Mouse (Mus musculus) testis, postnatal 14 days (tissue): ENCODE measurements at regions not wholly inside any gene's neighbourhood (a gene's known extent, or its start where the extent isn't known, plus 50 kb on each side); places are given as distances from the start of the nearest gene placed in this dataset.
"Not testable (repeated sequence)": the region's sequence is repeated elsewhere in the genome, so short reads cannot be mapped to it uniquely, and the experiment has no call there.

ENCODE experiments used
- DNase-seq: peaks from one replicate; pipeline ENCODE4 v3.0.0; 2021; ENCODE audit warnings: low spot score

DNA sequence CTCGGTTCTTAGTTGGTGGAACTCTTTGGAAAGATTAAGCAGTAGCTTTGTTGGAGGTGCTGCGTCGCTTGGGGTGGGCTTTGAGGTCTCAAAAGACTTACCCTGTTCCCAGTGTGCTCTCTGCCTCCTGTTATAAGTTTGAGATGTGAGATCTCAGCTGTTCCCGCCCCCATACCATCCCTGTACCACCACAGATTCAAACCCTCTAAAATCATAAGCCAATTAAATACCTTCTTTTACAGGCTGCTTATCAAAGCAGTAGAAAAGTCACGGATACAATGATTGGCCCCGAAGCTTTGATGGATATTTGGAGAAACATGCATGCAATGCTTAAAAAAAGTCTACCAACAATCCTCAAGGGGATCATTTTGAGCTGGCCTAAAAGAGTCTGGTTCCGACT, 152.6 kb downstream of the Enc1 start:
- no peak for DNase-seq

DNA sequence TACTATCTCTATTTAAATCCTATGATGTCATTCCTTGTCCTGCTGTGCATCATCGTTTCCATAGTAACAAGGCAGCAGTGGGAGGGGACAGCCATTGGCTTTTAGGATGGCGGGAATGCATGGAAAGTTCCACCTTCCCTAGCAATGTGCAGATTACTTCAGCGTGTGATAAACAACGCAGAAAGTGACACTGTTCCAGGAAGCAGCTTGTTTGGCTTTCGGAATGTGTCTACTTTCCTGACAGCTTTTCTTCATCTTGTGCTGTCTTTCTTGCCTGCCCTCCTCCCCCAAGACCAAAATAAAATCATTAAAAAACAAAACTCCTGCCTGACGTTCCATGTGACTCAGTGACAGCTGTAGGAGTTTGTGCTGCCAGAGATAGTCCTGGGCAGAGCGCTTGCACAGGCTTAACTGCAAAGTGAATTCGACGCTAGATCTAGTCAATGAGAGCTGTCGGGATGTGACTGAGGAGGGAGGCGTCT, 149.6 kb downstream of the Enc1 start:
- no peak for DNase-seq

DNA sequence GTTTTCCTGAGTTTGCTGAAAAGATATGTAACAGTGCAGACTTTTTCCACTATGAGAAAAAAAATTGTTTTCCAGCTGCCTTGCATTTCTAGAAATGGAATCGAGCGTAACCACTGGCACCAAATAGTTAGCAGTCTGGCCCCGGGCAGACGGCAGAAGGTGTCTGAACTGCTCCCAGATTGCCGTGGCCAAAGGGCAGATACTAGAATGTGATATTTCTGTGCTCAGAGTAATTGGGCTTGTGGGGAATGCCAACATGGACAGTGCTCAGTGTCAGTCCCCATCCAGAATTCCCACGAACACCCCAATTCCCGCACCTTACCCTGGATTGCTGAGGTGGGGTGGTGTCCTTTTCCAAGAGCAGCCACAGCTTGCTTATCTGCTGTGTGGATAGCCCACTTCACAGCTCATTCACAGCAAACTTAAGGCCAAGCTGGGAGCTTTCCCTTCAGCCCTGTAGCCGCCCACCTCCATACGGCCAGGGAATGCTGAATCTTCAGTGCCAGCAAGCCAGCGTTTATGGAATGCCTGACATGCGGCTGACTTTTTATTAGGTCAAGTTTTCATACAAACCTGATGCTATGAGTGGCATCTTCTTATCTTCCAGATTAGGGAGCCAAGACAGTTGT, 148.1 kb downstream of the Enc1 start:
- no peak for DNase-seq

DNA sequence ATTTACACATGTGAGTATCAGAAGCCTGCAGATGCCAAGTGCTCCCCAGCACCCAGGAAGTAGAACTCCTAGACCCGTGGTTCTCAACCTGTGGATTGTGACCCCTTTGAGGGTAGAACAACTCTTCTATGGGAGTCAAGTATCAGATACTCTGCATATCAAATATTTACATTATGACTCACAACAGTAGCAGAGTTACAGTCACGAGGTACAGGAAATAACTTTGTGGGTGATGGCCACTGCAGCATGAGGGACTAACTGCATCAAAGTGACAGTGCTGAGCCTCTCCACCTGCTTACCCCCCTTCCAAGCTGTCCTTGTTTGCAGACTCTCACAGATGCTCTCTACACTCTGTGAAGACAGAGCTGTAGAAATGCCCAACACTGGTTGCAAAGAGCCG, 145.6 kb downstream of the Enc1 start:
- no peak for DNase-seq

DNA sequence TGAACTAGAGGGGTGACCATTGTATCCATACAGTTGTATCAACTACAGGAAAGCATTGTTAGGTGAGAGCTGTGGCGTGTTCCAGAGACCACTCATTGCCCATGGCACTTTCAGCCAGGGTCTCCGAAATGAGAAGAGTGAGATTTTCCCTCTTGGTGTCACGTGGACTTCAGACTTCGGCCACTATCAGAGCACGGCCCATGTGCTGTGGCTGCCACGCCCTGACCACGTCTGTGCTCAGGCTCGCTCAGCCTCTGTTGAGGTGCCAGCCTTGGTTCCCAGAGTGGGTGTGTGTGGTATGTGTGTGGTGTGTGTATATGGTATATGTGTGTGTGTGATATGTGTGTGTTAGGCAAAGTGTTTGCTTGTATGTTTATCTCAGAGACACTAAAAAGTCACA, 144.6 kb downstream of the Enc1 start:
- DNase-seq = no peak

DNA sequence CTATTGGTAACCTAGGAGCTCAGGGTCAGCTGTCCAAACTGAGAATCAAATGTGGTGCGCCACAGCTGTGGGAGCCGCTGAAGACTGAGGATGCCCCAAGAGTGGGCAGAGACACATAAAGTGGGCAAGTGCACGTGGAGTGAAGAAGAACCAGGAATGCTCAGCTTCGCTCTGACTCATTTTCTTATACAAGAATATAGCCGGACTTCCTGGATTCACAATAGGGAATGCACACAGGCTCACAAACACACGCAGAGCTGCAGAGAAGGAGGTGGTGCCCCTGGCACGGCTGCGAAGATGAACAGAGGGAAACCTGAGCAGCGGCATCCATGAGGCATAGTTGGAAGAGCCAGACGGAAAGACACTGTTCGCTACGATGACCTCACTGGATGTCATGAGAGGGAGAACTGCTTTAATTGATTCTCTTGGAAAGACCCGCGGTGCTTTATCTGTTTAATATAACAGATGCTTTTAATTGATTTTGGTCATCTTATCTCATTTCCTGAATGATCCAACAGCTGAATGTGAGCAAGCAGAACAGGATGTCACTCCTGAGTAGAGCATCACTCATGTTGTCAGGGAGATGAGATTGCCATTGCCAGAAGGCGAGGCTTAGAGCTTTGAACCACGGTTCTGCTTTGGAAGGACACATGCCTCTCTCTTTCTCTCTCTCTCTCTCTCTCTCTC, 143.3 kb downstream of the Enc1 start:
- no peak for DNase-seq

DNA sequence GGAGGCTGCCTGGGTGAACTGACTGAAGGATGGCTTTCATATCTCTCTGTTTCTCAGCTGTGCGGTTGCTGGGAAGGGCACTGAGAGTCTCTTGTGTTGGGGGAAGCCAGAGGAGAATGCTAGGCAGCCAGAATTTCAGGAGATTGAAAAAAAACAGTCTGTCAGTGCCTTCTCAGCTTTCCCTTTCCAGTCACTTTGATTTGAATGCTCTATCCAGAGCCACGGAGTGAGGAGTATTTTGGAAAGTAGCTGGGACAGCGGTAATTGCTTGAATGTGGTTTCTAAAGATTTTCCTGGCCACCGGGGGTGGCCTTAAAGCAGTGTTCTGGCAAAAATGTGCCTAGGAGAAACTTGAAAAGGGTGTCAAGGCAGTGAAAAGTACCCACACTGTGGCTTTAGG, 142.4 kb downstream of the Enc1 start:
- no peak for DNase-seq

DNA sequence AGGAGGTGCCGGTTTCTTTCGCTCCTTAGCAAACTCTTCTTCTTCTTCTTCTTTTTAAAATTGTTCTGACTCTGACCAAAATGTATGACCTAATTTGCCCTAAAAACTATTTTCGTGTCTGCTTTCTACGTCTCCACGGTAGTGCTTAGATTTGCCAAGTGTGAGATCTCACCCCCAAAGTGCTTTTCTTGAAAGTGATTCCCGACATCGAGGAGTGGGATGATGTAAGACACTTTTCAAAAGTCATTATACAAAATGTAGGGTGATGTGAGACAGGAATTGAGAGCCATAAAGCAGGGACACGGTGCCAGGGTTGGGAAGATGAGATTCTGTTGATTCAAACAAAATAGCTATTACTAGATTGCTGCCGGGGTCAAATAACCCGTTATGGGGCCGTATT, 139.5 kb downstream of the Enc1 start:
- DNase-seq = no peak

DNA sequence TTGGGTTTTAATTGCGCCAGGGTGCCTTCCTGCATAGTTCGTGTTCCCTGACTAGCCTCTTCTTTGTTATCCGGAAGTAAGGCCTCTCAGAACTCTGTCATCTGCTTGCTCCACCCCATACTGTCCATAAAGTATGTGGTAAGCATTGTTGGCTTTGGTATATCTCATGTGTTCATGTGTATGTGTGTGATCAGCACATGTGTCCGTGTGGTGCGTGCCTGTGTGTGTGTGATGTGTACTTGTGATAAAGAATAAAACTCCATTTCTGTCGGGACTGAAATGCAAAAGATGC, 135.3 kb downstream of the Enc1 start:
- no peak for DNase-seq

DNA sequence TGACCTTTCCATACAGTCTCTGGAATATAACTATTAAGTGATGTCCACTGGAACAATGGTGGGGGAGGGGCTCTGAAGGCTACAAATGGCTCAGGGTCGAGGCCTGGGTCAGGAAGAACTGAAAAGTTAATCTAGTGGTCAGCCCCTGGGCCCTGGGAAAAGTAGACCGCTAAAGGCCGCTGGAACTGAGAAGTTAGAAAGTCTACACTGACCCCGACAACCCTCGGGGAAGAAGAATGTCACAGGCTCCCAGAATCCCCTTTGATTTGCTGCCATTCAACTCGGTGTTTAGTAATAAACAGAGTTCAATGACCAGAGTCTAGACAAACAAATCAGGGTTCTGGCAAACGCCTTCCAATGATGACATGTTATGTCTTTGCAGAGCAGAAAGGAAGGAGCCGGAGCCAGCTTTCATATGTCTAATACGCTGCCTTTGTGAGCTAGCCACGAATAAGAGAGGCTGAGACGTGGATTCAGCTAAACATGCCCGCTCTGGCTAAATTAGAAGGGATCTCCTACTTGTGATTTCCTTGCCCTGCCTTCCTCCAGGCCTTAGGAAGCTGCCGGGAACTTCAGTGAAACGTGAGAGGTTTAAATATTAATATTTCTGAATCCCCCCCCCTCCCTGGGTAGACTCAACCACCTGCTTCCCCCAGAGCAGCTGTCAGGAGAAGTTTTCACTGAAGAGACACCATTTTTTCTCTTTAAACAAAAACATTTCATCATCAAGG, 134.8 kb downstream of the Enc1 start:
- no peak for DNase-seq

DNA sequence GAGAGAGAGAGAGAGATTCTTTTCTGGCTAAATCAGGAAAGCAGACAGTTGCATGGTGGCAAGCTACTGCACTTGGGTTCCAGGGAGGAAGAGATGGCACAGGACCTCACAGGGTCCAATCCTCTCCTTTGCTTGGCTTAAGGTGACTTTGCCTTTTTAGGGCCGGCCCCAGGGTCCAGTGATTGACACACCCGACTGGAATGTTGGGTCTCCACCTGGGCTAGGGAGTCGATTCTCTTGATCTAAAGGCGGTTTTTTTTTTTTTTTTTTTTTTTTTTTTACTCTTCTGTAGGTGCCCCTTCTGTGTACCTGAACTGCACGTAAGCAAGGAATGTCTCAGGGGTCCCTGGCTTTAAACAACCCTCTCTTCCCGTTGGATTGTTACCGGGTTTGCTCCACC, 131.4 kb downstream of the Enc1 start:
- DNase-seq = no peak

DNA sequence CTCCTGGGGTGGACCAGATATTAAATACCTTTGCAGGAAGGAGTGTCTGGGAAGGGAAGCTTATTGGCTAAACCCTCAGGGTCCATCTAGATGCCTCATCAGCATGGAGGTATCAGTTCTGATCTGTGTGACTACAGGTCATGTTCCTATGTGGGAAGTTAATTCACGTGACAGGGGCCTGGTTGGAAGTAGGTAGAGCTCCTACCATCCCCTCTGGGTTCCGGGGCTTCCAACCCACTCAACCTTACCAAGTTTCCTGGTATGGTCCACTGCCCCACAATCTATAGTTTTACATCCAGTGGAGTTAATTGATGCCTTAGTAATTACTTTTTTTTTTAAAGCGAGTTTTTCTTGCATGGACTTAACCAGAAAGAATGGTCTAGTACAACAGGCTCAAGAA, 130.3 kb downstream of the Enc1 start:
- DNase-seq = no peak

DNA sequence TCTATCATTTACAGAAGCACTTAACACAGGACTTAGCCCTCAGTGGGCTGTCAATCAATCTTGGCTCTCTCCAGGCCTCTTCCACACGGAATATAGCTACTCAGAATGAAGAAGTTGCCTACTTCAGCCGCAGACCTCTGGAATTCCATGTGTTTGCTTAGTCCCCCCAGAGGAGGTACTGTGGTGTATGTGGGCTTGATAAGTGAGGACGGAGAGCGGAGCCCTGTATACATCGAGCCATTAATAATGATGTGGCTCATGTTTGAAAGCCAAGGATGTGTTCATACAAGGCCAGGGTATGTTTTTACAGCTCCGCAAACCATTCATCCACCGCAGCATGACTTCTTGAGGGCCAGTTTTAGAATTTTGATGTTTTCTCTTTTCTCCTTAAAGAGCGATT, 125.8 kb downstream of the Enc1 start:
- no peak for DNase-seq

DNA sequence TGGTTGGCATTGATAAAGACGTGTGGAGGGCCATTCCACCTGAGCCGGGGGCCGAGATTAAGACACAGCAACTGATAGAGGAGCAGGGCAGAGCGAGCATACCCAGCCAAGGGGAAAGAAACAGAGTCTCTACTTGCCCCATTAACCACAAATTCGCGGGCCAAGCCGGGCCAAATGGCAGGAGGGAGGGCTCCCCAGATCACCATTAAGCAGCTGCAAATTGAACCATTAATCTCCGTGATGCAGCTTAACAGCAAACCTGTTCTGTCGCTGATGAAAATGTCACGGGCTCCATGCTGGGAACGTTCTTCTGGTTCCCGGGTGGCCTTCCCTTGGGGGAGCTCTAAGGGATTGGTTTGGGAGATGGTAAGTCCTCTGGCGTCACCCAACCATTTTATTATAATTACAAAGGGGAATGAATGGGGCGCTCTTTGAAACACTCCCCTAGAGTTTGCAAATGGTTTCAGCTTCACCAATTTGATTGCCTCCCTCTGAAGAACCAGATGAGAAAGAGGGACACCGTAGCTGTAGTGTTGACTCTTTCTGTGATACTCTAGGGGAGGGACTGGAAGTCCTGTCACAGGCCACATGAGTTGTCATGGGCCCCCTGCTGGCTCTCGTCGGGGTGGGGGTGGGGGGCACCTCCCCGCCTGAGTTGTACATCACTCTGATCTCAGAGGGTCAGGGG, 124.8 kb downstream of the Enc1 start:
- DNase-seq = no peak

DNA sequence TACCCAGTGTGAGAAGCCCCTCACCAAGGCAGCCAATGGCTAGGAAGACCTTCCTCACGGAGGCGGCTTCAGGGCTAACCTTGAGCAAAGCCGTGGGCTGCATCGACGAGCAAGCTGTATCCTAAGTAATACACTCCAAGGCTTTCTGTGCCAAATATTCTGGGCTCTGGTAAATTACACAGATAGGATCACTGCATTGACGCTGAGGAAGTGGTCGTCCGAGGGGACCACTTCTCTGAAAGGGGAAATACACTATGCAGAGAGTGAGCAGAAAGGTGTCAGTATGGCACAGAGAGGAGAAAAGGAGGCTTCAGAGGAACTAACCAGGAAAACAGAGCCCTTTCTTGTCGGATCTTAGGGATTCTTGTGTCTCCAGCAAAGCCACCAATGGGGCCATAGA, 124.1 kb downstream of the Enc1 start:
- no peak for DNase-seq

DNA sequence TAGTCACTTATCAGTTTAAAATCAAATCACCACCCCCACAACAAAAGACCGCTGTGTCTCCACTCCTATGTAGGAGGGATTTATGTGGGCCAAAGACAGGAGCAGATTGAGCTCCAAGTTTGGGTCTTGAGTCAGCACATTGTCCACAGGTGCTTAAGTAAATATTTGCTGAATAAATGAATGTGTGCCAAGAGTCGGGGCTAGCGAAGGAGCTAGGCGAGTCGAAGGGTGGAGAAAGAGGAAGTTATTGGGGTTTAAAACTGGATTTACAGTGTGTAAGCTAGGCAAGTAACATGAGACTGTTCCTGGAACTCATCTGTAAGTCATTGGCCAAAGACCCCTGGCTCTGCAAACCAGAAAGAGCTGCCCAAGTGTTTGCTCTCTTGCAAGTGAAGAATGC, 122.9 kb downstream of the Enc1 start:
- peak; percentile 12 for DNase-seq

DNA sequence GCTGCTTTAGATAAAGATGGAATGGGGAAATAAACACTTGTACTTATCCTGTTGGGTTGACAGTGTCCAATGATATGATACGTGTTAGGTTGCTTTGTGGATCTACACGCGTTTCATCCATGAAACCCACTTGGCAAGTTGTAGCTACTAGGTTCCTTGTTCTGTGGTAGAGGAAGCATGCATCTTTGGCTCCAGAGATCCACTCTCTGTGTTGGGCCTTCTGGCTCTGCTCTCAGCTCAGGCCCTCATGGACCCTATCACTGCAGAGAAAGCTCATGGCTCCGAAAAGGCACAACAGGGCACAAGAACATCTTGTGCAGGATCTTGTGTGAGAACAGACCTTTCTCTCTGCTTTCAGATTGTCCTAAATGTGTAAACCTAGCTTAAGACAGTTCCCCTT, 122.3 kb downstream of the Enc1 start:
- no peak for DNase-seq

DNA sequence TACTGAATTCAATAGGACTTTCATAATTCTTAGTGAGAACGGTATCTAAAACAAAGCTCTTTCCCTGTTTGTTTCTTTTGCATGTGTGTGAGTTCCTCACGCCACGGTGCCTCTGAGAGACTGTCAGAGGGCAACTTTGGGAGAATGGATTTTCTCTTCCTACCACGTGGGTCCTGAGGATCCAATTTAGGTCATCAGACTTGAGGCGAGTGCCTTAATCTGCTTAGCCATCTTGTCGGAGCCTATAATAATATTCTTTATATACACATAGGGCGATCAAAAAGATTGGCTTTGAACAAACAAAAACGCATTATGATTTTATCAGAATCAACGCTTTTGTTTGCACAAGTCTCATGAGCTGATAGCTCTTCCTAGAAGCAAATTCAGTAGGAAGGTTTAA, 119.6 kb downstream of the Enc1 start:
- DNase-seq = no peak

DNA sequence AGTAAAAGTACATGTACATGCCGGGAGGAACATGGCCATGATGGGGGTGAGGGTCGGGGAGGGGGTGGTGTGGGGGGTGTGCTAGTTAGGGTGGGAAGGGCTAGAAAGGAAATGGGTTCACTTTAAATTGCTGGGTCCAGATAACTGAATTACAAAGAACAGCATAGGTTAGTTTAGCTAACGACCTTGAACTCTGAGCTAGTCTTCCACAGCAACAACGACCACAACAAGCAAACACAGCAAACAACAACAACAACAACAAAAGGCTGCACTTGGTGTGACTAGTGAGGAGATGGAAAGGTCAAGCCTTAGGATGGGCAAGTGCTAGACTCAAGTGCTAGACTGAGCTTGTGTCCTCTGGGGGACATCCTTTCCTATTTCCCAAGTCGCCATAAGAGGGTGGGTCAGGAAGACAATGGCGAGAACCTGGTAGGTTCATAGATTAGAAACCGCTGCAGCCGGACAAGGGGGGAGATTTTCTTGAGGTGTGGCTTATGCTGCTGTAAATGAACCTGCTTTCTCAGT, 117.9 kb downstream of the Enc1 start:
- DNase-seq = no peak

DNA sequence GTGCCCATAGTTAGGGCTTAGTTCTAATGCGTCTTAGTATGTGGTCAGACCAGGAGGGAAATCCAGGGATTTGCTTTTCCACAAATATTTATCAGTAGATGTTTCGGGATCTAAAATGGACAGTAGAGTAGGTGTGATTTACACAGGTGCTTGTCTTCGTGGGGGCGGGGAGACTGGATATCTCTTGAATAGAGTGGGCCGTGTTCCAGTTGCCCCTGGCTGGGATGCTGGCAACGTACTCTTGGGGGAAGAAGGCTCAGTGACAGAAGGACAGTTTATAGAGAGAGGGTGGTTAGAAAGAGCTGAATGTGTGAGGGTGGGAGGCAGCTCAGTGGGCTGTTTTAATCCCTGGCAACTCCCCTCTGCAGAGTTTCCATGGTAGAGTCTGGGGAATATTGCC, 117.4 kb downstream of the Enc1 start:
- no peak for DNase-seq

DNA sequence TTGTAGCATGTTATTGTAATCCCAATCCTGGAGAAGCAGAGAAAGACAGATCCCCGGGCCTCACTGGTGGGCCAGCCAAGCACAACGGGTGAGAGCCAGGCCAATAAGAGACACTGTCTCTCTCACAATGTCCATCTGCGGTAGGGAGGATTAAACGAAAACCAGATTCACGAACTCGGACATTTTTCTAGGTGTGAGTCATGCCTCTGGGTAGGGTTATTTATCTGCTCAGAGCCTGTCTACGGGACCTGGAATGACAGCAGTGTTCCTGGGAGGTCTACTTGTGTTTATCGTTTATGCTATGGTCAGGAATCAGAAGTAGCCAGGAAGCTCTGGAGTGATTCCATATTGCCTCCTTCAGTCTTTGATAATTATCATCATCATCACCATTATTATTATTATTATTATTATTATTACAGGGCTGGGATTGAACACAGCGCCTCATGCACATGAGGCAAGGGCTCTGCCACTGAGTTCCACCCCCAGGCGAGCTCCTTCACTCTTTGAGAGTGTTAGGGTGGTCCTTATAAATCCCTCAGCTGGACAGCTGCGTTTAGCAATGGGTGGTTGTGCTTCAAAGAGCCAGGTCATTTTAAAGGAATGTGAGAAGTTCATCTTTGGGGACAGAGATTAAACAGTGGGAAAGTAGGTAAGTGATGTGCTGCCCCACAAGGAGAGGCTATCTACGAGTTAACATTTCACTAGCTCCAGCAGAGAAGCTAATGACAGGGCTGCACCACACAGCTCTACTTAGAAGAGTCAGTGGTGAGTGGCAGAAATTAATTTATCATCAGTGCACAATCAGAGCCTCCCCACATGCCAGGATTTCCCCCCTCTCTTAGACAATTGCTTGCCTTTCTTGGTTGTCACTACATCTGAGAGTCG, 116.3 kb downstream of the Enc1 start:
- DNase-seq = no peak

DNA sequence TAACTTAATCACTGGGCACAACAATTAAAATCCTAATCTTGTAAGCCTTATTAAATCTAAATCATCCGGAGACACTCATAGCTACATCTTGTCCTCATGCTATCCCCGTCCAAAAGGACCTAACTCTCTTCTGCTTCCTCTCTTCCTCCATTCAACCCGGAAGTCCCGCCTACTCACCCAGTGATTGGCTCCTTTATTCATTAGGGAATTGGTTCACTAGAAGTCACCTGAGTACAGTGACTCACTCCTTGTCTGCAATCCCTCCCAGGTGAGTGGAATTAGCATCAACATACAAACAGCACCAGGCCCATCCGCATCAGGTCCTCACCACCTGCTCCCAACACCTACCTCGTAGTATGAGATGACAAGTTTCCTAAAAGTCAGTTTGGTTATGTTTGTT, 114.5 kb downstream of the Enc1 start:
- DNase-seq = not testable (repeated sequence)
